Mouse (Mus musculus) limb, embryonic 15.5 days (tissue): ENCODE data around the gene Uqcrfs1. TPM values are rescaled to one million over a fixed set of nuclear protein-coding genes. Genes with fewer than 3 reads are reported as not detected.

Experiments used
- polyA plus RNA-seq: library from polyadenylated mRNA; unstranded; fragments of >200 nt; fragmentation: Nextera tagmentation; extraction: Ambion mirVana; gene quantifications from 2 replicates; pipeline ENCODE4 v1.2.1, GENCODE M21; 2015

Uqcrfs1 gene
- polyA plus RNA-seq, 1 experiment from 2014 or later, result 173 TPM

Other genes starting within 250 kb of the Uqcrfs1 start
- 7.6 and 10.9 TPM in 2 replicates for gene Agtr1a, start 208.9 kb downstream of the Uqcrfs1 start, polyA plus RNA-seq
- gene Dusp22, start 114.6 kb upstream of the Uqcrfs1 start, polyA plus RNA-seq, result 48.2 and 55.6 TPM in 2 replicates
- gene Irf4, start 203.9 kb upstream of the Uqcrfs1 start, polyA plus RNA-seq, result 0.12 and 0.21 TPM in 2 replicates